Mouse (Mus musculus) kidney, postnatal 4 days (tissue): Measurements from ENCODE around the gene Tpsb2.
A peak's percentile ranks its signal among the peaks of the same experiment; 100 is the strongest.

Experiments
- DNase-seq, 2 experiments: peaks; one replicate each; pipeline ENCODE4 v3.0.0; 2021; ENCODE audit warnings: mixed read lengths in 2 of 2

Gene Tpsb2

GRCm38 (mm10) chr17:25366005-25366404 is at the start of gene Tpsb2:
Gene Tpsb2 (plus strand): TSS chr17:25366305.
- DNase-seq = no peak

GRCm38 (mm10) chr17:25318354-25318753 is 47.8 kb upstream of the Tpsb2 start, which contains the start of gene Prss29:
Gene Prss29 (plus strand): TSS chr17:25318654.
- no peak for DNase-seq

- no peak for DNase-seq
These were observed 45.3 kb upstream of the Tpsb2 start for GRCm38 (mm10) chr17:25320819-25321218.

GRCm38 (mm10) chr17:25322930-25323329 is 43.2 kb upstream of the Tpsb2 start:
- DNase-seq = no peak

GRCm38 (mm10) chr17:25332321-25332720 is 33.8 kb upstream of the Tpsb2 start:
- DNase-seq = no peak

GRCm38 (mm10) chr17:25333943-25334342 is 32.2 kb upstream of the Tpsb2 start:
- DNase-seq = peak; percentile 83 to 84

- DNase-seq = peak in 1 of 2 experiments; percentile 51
These were observed 27.9 kb upstream of the Tpsb2 start for GRCm38 (mm10) chr17:25338218-25338617.

- DNase-seq = no peak
These were observed 26.1 kb upstream of the Tpsb2 start for GRCm38 (mm10) chr17:25340003-25340402.

- peak; percentile 18 to 53 for DNase-seq
These were observed 24.6 kb upstream of the Tpsb2 start for GRCm38 (mm10) chr17:25341490-25341889.

GRCm38 (mm10) chr17:25345462-25345861 is 20.6 kb upstream of the Tpsb2 start, which contains the start of gene Tpsab1:
Gene Tpsab1 (minus strand): TSS chr17:25345562.
- no peak for DNase-seq

- DNase-seq = no peak
These were observed 4.8 kb upstream of the Tpsb2 start for GRCm38 (mm10) chr17:25361291-25361690.

GRCm38 (mm10) chr17:25363726-25364125 is 2.4 kb upstream of the Tpsb2 start:
- DNase-seq = peak; percentile 72 to 74

- DNase-seq = no peak
These were observed 2.9 kb downstream of the Tpsb2 start, which contains the start of gene Tpsg1 for GRCm38 (mm10) chr17:25368973-25369372. Gene Tpsg1 (plus strand): TSS chr17:25369273.

- no peak for DNase-seq
These were observed 6.4 kb downstream of the Tpsb2 start for GRCm38 (mm10) chr17:25372491-25372890.

- DNase-seq = peak; percentile 70 to 81
These were observed 7.9 kb downstream of the Tpsb2 start for GRCm38 (mm10) chr17:25374011-25374410.

GRCm38 (mm10) chr17:25394526-25394925 is 28.4 kb downstream of the Tpsb2 start:
- DNase-seq = no peak

GRCm38 (mm10) chr17:25397804-25398519 is 31.9 kb downstream of the Tpsb2 start:
- DNase-seq = peak; percentile 90

- no peak for DNase-seq
These were observed 32.4 kb downstream of the Tpsb2 start for GRCm38 (mm10) chr17:25398520-25398838.

GRCm38 (mm10) chr17:25400443-25400842 is 34.3 kb downstream of the Tpsb2 start:
- DNase-seq = peak; percentile 87 to 89

- DNase-seq = peak in 1 of 2 experiments; percentile 17
These were observed 35.4 kb downstream of the Tpsb2 start for GRCm38 (mm10) chr17:25401491-25401890.

GRCm38 (mm10) chr17:25402224-25402623 is 36.1 kb downstream of the Tpsb2 start:
- peak in 1 of 2 experiments; percentile 35 for DNase-seq

GRCm38 (mm10) chr17:25404190-25404589 is 38.1 kb downstream of the Tpsb2 start:
- no peak for DNase-seq

GRCm38 (mm10) chr17:25405224-25405895 is 39.3 kb downstream of the Tpsb2 start:
- peak; percentile 29 to 54 for DNase-seq

GRCm38 (mm10) chr17:25406011-25406441 is 39.9 kb downstream of the Tpsb2 start:
- DNase-seq = peak in 1 of 2 experiments; percentile 18
